Mouse (Mus musculus): ENCODE measurements around the gene Ms4a15.

DNA sequence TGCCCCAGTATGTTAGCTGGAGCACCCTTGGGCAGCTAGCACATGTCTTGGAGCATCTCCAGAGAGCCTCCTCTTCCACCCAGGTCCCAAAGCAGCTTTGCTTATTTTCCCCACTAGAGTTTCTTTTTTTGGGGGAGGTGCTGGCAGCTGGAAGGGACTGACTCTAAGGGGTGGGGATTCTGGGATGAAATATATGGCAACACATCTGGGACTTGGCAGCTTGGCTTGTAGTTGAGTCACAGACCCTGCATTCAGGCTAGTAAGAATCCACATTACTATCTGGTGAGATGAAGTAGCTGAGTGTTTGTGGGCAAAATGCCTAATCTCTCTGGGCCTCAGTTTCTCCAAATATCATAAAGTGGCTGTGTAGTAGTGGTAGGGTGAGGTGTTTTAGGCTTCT, 1.1 kb downstream of the Ms4a15 start:
- TF ChIP-seq POLR2A (IDR thresholded peaks at IDR 0.05; ENCODE audit: low read depth, low read length) (no peak), CTCF (IDR thresholded peaks at IDR 0.05; ENCODE audit: borderline replicate concordance, insufficient read depth, low read length) (no peak)

All from embryonic fibroblast, embryonic 13.5 days (primary cell).